Mouse (Mus musculus): ENCODE data around the gene Sv2c.

Gene Sv2c

DNA sequence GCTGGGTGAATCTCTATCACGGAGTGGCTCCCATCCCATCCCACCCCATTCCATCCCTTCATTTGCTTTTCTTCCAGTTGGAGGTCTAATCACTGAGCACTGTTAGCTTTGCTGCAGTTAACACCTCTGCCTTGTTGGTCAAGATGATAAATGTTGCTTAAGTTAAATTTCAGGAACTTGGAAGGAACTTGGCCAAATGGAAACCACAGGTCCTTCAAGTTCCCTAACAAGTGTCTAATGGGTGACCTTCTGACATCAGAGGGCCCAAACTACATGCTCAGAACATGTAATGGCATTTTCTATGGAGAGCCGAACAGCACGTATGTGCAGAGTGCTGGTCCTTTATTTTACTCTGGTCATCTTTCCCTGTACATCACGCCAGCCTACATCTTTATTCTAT, 190.5 kb downstream of the Sv2c start:
- DNase-seq = no peak

- DNase-seq = no peak
Measured at GRCm38 (mm10) chr13:95940811-95941210, 191.6 kb downstream of the Sv2c start.

GRCm38 (mm10) chr13:95924201-95924621, 208.2 kb downstream of the Sv2c start:
- no peak for DNase-seq

DNA sequence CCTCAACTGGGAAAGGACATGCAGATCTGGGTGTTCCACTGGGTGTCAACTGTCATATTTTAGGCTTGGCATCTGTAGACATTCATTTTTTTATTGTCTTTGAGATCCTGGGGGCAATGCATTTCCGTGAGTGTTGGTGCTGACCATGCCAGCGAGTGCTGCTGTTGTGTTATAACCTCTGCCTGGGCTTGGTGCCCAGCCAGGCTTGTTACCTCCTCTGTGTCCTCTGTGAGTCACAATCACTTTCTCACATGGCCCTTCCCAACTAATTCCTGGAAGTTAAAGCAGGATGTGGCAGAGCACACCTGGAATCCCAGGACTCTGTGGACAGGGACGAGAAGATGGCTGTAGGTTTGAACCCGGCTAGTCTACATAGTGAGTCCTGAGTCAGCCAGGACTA, 209.8 kb downstream of the Sv2c start:
- DNase-seq = no peak

GRCm38 (mm10) chr13:95918624-95919284, 213.6 kb downstream of the Sv2c start:
- no peak for DNase-seq

GRCm38 (mm10) chr13:95913046-95913406, 219.4 kb downstream of the Sv2c start:
- no peak for DNase-seq

DNA sequence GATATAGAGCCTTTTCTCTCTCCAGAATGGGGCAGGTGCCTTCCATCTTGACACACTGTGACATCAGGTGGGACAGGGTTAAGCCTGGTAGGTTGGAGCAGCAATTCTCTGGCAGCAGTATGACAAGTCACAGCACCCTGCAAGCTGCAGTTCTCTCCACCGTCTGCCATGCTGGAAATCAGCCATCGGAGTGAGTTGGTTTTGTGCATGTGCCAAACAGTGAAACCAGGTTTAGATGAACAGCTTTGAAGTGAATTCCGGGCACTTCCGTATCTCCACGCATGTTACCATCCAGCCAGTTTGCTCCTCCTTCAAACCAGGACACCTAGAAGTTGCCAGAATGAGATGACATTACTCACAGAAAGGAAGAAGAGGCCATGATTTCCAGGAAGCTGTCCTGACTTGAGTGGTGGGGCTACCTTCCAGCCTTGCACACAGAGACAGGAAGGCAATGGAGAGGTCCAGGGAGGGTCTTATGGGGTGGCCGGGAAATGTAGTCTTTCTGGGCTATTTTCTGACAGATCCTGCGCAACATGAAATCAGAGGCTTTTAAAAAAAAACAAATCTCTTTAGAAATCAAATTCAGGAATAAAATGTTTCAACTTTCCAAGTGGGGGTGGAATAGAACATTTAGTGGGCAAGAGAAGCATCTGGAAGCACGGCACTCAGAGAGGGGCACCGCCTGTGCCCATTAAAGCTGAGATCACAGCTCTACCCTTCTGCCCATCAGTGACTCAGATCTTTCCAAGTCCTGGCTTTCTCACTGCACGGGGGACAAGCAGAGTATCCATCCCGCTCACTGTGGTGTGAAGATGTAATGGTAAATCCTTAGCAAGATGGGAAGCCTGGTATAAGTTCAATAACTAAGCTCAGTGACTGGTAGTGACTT, 220.0 kb downstream of the Sv2c start:
- peak; percentile 94 for DNase-seq

GRCm38 (mm10) chr13:95910270-95910669, 222.1 kb downstream of the Sv2c start:
- peak; percentile 31 to 36 for DNase-seq

- no peak for DNase-seq
Measured at GRCm38 (mm10) chr13:95909244-95909643, 223.1 kb downstream of the Sv2c start.

Measured in cerebellum, postnatal 25 days (tissue).